Mouse (Mus musculus) bone marrow, adult 2 months (tissue): ENCODE measurements around the gene Shank3.

Source experiments
- CTCF ChIP-seq: fragments of 200-500 bp; IDR thresholded peaks from 2 replicates; pipeline ENCODE4 v1.5.1; 2011; ENCODE audit warnings: low read length, control low read depth; ENCODE audit not compliant: control insufficient read depth, insufficient read depth
- POLR2A ChIP-seq: fragments of 200-500 bp; IDR thresholded peaks from 2 replicates; pipeline ENCODE4 v1.6.1; 2011; ENCODE audit warnings: low read depth, mild to moderate bottlenecking, control low read depth, low read length, borderline replicate concordance; ENCODE audit not compliant: control insufficient read depth

- TF ChIP-seq POLR2A (no peak), CTCF (no peak)
Observed at GRCm38 (mm10) chr15:89496841-89497240, 2.6 kb upstream of the Shank3 start.
